Mouse (Mus musculus) ES-Bruce4 (cell line): Measurements from ENCODE around the gene 2510039O18Rik.

Experiments
- CTCF ChIP-seq: IDR thresholded peaks from one replicate; pipeline ENCODE4 v1.8.1; 2011; ENCODE audit warnings: low read depth, low read length
- EP300 ChIP-seq: IDR thresholded peaks from 2 replicates; pipeline ENCODE4 v1.6.1; 2011; ENCODE audit warnings: low read depth, low read length; ENCODE audit not compliant: insufficient read depth
- POLR2A ChIP-seq: IDR thresholded peaks from one replicate; pipeline ENCODE4 v1.8.1; 2011; ENCODE audit warnings: low read length; ENCODE audit not compliant: insufficient read depth

- TF ChIP-seq CTCF (no peak), POLR2A (no peak), EP300 (no peak)
Measured at GRCm38 (mm10) chr4:147909486-147909885, 31.2 kb upstream of the 2510039O18Rik start.
